Mouse (Mus musculus): ENCODE measurements at regions not wholly inside any gene's neighbourhood (a gene's known extent, or its start where the extent isn't known, plus 50 kb on each side); places are given as distances from the start of the nearest gene placed in this dataset.

DNA sequence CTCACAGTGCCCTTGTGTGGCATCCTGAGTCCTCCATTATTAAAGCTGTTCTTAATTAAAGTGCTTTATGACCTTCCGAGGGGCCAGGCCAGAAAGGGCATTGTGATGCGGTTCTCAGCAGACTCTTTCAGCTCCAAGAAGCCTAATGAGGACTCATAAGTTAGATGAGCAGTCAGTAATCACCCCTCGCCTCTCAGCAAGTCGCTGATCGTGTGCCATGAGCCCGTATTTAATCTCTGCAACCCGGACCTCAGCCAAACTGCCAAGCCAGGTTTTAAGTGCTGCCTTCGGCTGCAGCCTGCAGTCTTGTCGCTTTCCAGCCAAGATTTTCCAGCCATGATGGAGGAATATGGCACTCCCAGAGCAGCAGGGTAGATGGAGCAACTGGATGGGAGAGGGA is 56.1 kb upstream of the Rbfox1 start:
- no peak for DNase-seq

DNA sequence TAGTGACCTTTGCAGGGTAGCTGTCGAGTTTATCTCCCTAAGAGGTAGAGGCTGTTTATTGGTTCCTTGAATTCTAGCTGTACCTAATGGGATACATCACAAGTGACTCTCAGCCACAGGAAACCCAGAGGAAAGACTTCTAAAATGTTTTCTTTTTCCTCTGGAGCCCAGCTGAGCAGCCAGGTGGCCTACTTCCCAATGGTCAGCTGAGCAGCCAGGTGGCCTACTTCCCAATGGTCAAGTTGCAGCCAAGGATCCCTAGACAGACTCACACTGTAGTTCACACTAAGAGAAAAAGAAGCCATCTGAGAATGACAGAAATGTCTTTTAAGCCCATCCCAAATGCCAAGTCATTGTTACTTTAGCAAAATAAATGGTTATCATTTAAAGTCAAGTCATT is 61.8 kb upstream of the Rbfox1 start:
- no peak for DNase-seq

DNA sequence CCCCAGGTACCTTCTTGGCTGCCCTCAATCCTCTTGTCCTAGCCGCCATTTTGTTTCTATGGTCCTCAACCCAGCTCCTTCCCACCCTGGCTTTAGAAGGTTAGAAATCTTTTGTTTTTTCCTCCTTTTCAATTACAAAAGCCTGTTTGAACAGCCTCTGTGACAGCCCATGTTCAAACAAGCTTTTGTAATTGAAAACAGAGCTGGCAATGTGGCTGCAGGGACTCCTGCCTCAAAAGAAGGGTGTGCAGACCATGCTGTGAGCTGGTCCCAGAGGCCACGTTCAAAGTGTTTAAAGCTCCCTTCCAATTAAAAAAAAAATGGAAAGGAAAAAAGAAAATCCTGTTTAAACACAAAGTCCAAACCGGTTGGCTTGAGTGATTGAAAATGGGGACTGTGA is 68.0 kb upstream of the Rbfox1 start:
- no peak for DNase-seq

DNA sequence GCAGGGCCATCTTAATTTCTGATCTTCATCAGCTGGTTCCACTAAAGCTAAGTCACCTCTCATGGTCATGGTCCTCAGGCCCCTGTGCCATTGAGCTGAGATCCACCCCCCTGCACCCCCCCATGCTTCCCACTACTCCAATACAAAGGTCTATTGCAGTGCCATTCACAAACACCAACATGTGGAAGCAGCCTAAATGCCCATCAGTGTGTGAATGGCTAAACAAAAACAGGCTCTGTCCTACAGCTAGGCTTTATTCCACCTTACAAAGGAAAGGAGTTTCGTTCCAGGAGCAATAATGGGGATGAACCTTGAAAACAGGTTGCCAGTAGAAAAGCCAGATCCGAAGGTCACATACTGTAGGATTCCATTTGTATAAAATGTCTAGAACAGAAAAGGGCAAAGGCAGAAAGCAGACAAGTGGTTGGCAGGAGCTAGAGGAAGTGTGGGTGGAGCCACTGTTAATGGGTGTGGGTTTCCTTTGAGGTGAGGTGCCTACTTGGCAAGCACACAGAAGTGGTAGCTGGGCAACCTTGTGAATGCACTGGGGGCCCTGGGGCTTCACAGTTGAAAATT is 72.8 kb upstream of the Rbfox1 start:
- no peak for DNase-seq

DNA sequence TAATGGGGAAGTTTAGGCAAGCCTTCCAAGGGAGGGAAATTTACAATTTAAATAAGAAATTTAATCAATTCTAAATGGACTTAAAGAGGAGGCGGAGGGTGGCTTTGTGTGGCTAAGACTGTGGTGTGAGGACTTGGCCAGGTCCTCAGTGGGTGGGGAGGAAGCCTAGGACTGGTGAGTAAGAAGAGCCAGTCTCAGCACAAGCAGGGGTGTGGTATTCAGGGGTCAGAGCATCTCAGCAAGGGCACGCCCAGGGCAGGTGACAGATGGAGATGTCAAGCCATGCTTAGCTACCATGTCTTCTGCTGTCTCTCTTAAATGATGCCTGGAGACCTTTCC is 73.5 kb upstream of the Rbfox1 start:
- DNase-seq = no peak

DNA sequence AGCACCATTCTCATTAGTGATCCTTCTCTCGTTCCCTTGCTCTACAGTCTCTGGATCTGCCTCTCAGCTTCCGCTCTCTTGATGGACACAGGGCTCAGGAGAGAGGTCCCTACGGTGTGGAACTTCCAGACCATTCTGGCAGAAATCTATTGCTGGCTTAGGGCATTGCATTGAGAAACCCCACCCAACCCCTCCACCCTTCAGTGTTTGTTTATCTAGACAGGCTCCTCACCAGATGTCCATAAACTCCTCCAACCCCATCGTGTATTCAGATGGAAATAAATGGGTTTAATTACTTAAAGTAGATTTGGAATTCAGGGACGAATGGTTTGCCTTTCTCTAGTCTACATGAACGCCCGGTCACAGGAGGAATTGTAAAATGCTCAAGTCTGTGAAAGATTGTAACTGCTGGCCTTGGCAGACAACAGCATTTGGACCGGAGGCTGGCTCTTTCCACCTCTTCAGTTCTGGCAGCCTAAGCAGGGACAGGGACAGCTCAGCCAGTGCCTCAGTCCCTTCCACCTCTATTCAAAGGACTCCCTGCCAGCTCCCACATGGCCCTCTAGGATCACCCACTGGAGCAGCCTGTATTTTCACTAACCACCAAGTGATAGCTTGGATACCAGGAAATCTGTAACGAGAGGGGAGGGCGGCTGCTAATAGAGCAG is 74.0 kb upstream of the Rbfox1 start:
- DNase-seq = no peak

DNA sequence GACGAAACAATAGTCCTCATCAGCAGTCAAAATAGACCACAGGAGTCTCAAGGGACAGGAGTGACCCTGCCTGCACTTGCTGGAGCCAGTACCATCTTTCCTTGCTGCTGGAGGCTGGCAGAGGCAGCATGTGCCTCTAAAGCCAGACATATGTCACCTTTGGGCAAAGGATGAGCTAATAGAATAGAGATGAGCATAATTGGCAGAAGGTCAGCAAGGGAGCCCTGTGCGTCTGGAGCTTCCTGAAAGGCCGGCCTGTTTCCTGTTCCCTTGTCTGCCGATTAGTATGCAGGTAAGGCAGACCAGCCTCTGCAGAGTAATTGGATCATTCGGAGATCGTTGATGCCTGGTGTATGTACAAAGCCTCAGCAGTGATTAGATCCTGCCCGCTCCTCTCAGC is 87.0 kb upstream of the Rbfox1 start:
- no peak for DNase-seq

DNA sequence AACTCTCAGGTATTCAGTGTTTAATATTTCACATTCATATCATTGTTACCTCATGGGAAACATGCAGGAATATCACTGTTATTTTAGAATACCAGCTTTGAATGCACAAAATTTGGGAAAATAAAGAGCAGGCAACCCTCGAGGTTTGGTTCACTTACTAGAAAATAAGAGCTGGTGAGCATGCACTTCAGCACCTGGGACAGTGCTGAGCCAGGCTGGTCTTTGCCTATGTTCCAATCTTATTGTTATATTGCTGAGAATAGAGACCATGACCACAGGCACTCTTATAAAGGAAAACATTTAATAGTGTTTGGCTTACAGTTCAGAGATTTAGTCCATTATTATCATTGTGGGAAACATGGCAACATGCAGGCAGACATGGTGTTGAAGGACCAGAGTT is 92.9 kb upstream of the Rbfox1 start:
- no peak for DNase-seq

DNA sequence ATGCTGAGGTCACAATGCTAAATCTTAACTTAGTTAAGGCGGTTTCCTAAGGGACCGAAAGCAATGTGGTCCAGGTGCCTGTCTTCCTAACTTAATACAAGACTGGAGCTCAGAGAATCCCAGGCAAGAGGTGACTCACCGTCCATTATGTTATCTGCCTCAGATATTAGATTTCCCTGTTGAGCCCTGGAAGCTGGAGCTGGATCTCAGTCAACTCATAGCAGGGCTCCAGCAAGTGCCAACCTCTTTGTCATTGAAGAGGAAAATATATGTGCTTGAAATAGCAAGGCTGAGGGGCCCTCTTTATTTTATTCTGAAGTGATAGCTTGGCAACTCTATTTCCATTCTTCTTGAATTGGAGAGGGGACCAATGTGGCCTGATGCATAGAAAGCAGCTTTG is 95.0 kb upstream of the Rbfox1 start:
- no peak for DNase-seq

DNA sequence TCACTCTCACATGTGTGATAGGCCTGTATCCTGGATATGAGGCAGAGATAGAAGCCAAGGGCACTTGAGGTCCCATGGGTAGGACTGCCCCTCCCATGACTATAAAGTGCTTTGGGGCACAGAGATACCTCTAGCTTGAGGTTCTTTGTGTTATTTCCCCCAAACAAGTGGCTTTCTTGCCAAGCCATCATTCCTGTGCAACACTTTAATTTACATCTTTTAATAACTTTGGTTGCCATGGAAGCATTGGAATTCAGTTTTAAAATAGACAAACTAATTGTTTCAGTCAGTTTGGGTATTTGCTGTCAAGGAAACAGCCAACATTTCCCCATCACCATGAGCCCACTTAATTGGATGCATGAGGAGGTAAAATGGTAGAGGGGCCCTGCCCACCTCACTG is 97.9 kb upstream of the Rbfox1 start:
- DNase-seq = no peak

DNA sequence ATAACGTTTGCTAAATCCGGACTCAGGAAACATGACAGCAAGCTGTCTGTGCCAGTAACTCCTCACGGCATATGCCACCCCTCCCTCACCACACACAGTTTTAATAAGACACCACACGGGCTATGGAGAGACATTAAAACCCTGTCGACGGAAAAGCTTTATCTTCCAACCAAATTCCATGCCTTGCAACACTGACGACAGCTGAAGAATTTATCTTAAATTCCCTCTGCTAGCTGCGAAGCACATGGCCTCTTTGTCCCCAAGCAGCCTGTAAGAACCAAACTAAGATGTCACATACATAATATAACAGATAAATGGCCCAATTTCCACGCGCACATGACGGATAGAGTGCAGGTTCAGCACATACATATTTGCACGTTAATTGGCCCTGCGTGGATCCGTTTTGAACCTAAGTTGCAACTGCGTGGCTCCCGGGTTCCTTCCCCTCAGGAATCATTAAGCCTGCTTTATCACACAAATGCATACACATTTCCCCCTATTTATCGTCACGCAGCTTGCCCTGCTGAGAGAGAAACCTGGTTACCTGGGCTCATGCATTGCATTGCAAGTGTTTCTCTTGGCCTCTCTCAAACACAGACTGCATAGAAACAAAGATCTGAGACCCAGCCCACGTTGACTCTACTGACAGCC is 118.3 kb upstream of the Rbfox1 start:
- peak; percentile 33 for DNase-seq

DNA sequence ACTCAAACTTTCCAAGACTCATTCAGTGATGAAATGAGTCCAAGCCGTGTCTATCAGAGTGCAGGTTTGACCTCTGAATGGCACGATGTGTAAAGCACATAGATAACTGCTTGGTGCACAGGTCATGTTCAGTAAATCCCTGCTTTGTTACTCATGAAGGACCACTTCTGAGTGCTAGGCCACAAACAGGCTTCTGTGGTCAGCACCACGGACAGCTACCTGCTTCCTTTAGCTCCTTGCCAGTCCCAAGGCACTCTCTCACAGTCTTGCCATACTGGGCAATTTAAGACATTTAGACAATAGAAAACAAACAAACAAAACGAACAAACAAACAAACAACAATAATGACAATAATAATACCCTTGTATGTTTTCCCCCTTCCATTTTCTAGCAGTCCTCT is 120.0 kb upstream of the Rbfox1 start:
- DNase-seq = no peak

DNA sequence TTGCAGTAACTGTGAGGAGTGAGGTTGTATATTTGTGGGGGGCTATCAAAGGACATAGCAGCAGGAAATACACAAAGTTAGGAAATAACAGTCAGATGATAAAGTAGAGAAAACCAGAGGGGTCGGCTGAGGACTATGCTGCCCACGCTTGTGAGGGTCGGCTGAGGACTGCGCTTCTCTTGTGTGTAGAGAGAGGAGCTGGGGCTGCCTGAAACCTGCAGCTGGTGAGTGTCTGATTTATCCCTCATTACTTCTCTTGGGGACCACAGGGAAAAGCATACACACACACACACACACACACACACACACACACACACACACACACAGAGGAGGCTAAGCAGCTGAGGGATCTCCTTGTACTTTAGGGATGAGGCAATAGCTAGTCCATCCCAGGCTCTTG is 124.3 kb upstream of the Rbfox1 start:
- DNase-seq = peak; percentile 13

DNA sequence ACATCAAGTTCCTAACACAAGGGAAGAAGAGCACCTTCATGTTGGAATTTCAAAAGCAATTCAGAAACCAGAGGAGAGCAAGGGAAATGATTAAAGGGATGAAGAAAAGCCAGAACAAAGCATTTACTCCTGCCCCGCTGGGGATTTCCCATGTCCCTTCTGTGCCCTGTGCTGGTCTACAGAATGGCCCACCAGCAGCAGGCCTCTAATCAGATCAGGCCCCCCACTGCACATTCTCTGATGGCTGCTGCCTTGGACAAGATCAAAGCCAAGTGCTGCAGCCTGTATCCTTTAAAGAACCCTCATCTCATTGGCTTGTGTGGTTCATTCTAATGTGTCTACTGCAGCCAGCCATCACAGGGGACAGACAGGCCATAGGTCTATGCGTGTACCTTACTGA is 126.1 kb upstream of the Rbfox1 start:
- no peak for DNase-seq

DNA sequence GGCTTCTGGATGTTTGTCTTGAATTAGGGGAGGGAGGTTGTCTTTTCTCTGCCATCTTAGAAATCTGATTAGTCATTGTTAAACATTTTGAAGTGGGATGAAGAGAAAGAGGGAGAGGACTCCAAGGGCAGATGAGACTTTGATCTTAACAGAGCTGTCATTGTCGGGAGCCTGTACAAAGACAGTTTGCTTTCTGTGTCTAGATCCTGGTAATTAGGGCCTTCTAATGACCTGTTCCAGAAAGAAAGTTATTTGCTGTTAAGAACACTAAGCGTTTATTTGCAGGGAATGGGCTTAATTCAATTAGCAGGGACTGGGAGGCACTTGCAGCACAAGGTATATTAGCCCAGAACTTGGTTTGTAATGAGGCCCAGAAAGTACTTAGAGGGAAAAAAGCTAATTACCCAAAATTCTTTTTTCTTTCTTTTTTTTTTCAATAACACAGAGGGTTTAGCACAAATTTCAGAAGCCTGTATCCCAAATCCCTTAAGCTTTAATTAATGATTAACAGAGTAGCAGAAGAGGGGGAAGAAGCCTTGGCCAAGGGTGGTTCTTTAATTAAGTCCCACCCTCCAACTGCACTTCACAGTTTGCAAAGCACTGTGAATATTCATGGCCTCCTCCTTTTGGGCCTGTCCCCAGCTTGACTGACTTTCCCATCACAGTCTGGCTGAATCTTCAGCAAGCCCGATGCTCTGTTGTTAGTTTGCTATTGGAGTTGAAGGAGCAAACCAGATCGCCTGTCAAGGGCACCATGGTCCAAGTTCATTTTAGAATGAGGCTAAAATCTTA is 142.2 kb upstream of the Rbfox1 start:
- DNase-seq = no peak

DNA sequence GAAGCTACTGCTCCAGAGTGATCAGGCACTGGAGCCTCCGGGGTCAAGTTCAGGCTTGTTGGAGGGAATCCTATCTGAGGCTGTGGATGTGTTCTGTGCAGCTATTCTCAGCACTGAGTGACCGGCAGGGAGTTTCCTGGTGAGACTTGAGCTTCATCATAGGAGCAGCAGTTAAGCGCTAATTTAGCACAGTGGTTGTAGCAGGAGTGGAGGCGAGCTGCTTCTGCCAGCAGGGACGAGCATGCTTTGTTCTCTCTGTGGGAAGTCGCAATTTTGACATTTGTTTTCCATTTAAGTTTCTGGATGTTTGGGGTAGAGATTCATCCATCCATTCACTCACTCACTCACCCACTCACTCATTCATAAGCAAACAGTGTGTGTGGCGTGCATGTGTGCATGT is 144.4 kb upstream of the Rbfox1 start:
- DNase-seq = no peak

DNA sequence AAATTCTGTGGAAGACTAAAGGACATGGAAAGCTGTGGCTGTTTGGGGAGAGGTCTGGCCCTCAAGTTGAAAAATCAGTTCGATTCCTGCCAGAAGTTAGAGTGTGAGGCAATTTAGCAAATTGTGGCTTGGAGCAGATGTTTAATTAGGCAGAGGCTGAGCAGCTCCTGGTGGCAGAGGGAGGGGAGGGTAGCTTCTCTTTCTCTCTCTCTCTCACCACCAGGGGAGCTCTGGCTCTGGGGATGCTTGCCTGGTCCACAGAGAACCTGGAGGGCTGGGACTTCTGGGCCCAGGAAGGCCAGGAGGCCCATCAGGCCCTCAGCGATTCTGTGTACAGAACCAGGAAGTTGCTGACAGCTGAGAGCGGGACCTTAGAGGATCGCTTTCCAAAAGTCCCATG is 151.5 kb upstream of the Rbfox1 start:
- no peak for DNase-seq

DNA sequence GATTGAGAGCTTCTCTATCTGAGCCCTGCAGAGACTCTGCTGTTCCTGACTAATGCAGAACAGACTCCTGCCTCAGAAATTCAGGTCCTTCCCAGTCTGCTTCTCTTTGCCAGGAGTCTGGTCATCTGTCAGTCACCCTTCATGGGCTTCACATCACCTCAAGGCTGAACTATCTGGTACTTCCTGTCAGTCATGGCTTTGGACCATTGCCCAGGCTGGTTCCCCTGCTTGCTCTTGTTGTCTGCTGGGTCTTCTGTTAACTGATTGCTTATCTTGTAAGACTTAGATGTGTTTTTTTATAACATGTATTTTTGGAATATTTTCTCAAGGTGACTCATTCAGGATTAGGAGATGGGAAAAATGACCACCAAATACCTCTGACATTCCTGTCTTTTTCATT is 162.6 kb upstream of the Rbfox1 start:
- DNase-seq = no peak

DNA sequence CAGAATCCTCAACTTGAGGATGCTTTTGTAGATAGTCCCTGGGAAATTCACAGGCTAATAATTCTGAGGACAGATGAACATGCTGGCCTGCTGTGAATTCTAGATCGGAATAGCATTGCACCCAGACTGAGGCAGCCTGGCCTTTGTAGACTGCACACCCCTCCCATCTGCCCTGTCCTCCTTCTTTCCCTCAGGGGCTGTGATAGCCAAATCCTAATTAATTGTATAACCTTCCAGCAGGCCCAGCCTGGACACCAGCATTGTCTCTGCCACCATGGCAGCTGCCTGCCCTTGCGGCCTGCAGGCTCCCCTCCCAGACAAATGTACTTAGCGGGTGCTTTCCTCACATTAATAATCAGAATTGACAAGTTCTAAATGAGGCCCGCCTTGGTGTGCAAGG is 171.7 kb upstream of the Rbfox1 start:
- DNase-seq = no peak

DNA sequence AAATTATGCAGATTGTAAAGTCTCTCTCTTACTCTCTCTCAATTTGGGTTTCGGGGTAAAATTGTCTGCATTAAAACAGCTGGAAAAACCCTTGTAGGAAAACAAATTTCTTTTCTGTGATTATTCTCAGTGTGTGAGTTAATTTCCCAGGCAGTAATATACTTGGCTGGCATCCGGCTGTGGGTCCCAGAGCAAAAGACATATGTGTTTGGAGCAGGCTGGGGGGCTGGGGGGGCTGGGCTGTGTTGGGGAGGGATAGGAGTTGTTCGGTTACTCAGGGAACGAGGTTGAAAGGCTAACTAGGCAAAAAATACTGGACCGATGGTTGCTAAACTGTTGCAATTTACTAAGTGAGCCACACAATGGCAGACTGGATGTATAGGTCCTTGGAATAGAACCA is 175.3 kb upstream of the Rbfox1 start:
- DNase-seq = no peak

DNA sequence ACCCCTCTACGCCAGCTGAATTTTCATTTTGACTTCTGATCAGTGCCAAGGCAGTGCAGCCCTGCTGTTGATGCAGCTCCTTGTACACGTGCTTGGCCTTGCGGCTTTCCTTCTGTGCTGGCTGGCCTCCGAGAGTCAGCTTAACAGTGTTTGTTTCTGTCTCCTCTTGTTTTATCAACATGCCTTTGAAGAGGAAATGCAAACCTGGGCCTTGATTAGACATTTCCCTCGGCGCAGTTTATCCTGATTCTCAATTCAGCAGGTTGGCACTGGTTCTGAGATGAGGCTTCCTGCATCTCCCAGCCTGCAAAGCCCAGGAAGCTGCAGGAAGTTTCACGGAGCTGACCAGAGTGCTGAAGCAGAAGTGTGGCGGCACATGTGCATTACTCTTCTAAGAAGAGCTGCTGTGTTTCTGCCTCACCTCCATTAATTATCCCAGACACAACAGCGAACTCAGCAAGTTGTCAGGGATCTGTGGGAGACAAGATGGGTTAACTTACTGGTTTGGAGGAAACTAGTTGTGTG is 184.4 kb upstream of the Rbfox1 start:
- DNase-seq = no peak

DNA sequence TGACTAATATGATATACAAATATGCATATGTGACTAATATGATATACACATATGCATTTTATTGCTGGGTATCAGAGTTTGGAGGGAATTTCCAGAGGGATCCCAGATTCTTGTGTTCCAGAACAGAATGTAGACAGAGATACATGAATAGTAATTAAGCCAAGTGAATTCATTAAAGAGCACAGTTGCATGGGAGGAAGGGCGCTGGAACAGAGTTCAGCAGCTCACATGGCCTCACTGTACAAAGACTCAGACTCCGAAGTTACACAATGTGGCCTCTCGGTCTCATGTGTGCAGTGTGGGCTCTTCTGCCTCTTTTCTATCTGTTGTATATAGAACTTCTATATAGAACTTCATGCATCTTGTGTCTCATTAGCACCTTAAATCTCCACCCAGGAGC is 196.8 kb upstream of the Rbfox1 start:
- no peak for DNase-seq

DNA sequence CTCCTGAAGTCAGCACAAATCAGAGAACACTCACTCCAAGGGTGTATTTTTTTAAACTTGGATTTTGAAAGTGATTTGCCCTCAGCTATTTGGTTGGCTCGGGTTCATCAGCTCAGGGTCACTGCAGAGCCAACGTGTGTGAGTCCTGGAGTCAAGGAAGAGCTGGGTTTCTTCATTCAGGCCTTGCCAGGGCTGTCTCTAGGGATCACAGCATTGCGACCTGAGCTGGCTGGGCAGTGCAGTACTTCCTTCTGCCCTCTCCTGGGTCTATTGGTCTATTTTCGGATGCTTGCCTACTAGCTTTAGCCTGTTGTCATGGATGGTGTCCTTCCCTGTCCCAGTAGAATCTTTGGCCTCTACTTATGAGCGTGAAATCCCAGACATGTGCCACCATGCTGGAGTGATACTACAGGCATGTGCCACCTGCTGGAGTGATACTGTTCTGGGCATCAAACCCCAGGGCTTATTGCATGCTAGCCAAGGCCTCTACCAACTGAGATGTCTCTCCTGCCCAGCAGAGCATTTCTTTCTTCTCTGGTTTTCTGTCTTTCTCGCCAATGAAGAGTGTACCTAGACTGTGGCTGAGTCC is 211.7 kb upstream of the Rbfox1 start:
- DNase-seq = no peak

DNA sequence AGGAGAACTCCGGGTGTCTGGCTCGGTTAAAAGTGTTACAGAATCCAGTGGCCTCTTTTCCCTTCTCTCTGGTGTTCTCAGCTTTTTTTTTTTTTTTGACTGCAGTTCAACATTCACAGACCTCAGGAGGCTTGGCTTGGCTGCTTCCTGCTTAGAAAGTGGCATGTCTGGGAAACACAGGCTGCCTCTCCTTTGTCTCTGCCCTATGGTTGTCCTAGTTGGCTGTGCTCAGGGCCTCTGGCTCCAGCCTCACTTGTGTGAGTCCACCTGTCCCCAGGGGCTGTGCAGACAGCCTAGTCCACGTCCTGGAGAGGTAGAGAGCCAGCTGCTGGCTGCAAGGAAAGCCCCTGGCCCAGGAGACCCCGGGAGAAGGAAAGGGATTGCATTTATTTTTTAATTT is 212.3 kb upstream of the Rbfox1 start:
- peak; percentile 8 for DNase-seq

Data from right cerebral cortex, postnatal 4 days (tissue).